Mouse (Mus musculus): Measurements from ENCODE around the gene Taar3. TPM values are rescaled to one million over a fixed set of nuclear protein-coding genes. Genes with fewer than 3 reads are reported as not detected.

Gene Taar3
- total and polyA plus RNA-seq, 2 experiments from 2014 or later, result not detected

- ATAC-seq (ENCODE audit: low FRiP score) (no peak), DNase-seq (ENCODE audit: low spot score) (no peak)
- Histone ChIP-seq H3K9ac (replicated peaks; ENCODE audit: low read length, poor library complexity, severe bottlenecking) (no peak overlapping the region), H3K27me3 (ENCODE audit: insufficient read depth, low read length) (no peaks in the 10 kb centered on the region), H3K27ac (ENCODE audit: low read depth, low read length) (no peak overlapping the region), H3K4me2 (ENCODE audit: low read depth, low read length, poor library complexity, severe bottlenecking) (no peak overlapping the region), H3K36me3 (ENCODE audit: insufficient read depth, low read length) (no peaks in the 10 kb centered on the region), H3K9me3 (ENCODE audit: low read length) (no peaks in the 10 kb centered on the region), H3K4me1 (ENCODE audit: insufficient read depth, low read length) (no peaks in the 10 kb centered on the region), H3K4me3 (ENCODE audit: low read depth, low read length) (no peak overlapping the region)
- 45% methylated on average over 4 of the region's 4 CpGs for WGBS
- TF ChIP-seq CTCF (IDR thresholded peaks at IDR 0.05), result no peak
Measured at GRCm38 (mm10) chr10:23937613-23938012, 11.7 kb upstream of the Taar3 start.

GRCm38 (mm10) chr10:23938312-23938711 is 11.0 kb upstream of the Taar3 start, which contains the start of gene Taar2:
TSS of gene Taar2 (plus strand) at chr10:23938572.
- DNase-seq (ENCODE audit: low spot score), result no peak
- Histone ChIP-seq H3K4me3 (ENCODE audit: low read depth, low read length) (no peak within 1 kb of the TSS), H3K9me3 (ENCODE audit: low read length) (no peaks in the 10 kb centered on the region), H3K36me3 (ENCODE audit: insufficient read depth, low read length) (no peaks in the 10 kb centered on the region), H3K4me1 (ENCODE audit: insufficient read depth, low read length) (no peaks in the 10 kb centered on the region), H3K27ac (ENCODE audit: low read depth, low read length) (no peak within 1 kb of the TSS), H3K9ac (replicated peaks; ENCODE audit: low read length, poor library complexity, severe bottlenecking) (no peak within 1 kb of the TSS), H3K27me3 (ENCODE audit: insufficient read depth, low read length) (no peaks in the 10 kb centered on the region), H3K4me2 (ENCODE audit: low read depth, low read length, poor library complexity, severe bottlenecking) (peak within 1 kb of the TSS; percentile 26)
- WGBS, result 35% methylated on average over 6 of the region's 6 CpGs
- TF ChIP-seq CTCF (IDR thresholded peaks at IDR 0.05), result no peak
- peak; percentile 15; the same call in 1 of the 2 replicates for ATAC-seq (ENCODE audit: low FRiP score)

GRCm38 (mm10) chr10:23942465-23942864 is 6.9 kb upstream of the Taar3 start:
- H3K4me3 ChIP-seq (ENCODE audit: low read depth, low read length), result no peak overlapping the region
- no peaks in the 10 kb centered on the region for H3K27me3 ChIP-seq (ENCODE audit: insufficient read depth, low read length)
- no peak for ATAC-seq (ENCODE audit: low FRiP score)
- WGBS, result 84% methylated on average over 5 of the region's 5 CpGs
- no peak overlapping the region for H3K27ac ChIP-seq (ENCODE audit: low read depth, low read length)
- peak; percentile 43 for TF ChIP-seq CTCF (IDR thresholded peaks at IDR 0.05)
- H3K36me3 ChIP-seq (ENCODE audit: insufficient read depth, low read length), result no peaks in the 10 kb centered on the region
- no peaks in the 10 kb centered on the region for H3K9me3 ChIP-seq (ENCODE audit: low read length)
- no peak overlapping the region for H3K4me2 ChIP-seq (ENCODE audit: low read depth, low read length, poor library complexity, severe bottlenecking)
- no peak overlapping the region for H3K9ac ChIP-seq (replicated peaks; ENCODE audit: low read length, poor library complexity, severe bottlenecking)
- H3K4me1 ChIP-seq (ENCODE audit: insufficient read depth, low read length), result no peaks in the 10 kb centered on the region
- no peak for DNase-seq (ENCODE audit: low spot score)

GRCm38 (mm10) chr10:23948026-23948425 is 1.3 kb upstream of the Taar3 start:
- TF ChIP-seq CTCF (IDR thresholded peaks at IDR 0.05), result no peak
- no peak for DNase-seq (ENCODE audit: low spot score)
- H3K27me3 ChIP-seq (ENCODE audit: insufficient read depth, low read length), result no peaks in the 10 kb centered on the region

GRCm38 (mm10) chr10:23951714-23952113 is 2.4 kb downstream of the Taar3 start:
- DNase-seq (ENCODE audit: low spot score), result peak; percentile 23
- H3K9ac ChIP-seq (replicated peaks; ENCODE audit: low read length, poor library complexity, severe bottlenecking), result no peak overlapping the region

More at GRCm38 (mm10) chr10:23948026-23948425, 1.3 kb upstream of the Taar3 start:
- no peak overlapping the region for H3K4me3 ChIP-seq (ENCODE audit: low read depth, low read length)
- WGBS, result 58% methylated on average over 7 of the region's 7 CpGs
- ATAC-seq (ENCODE audit: low FRiP score), result no peak
- H3K9ac ChIP-seq (replicated peaks; ENCODE audit: low read length, poor library complexity, severe bottlenecking), result no peak overlapping the region
- H3K36me3 ChIP-seq (ENCODE audit: insufficient read depth, low read length), result no peaks in the 10 kb centered on the region
- no peaks in the 10 kb centered on the region; the same call in 1 of the 2 replicates for H3K4me1 ChIP-seq (ENCODE audit: insufficient read depth, low read length)
- no peaks in the 10 kb centered on the region for H3K9me3 ChIP-seq (ENCODE audit: low read length)
- no peak overlapping the region for H3K27ac ChIP-seq (ENCODE audit: low read depth, low read length)
- H3K4me2 ChIP-seq (ENCODE audit: low read depth, low read length, poor library complexity, severe bottlenecking), result no peak overlapping the region

GRCm38 (mm10) chr10:23959071-23959470 is 9.7 kb downstream of the Taar3 start:
- Histone ChIP-seq H3K27me3 (ENCODE audit: insufficient read depth, low read length) (no peaks in the 10 kb centered on the region), H3K9me3 (ENCODE audit: low read length) (no peaks in the 10 kb centered on the region), H3K4me1 (ENCODE audit: insufficient read depth, low read length) (no peaks in the 10 kb centered on the region), H3K9ac (replicated peaks; ENCODE audit: low read length, poor library complexity, severe bottlenecking) (no peak overlapping the region), H3K36me3 (ENCODE audit: insufficient read depth, low read length) (no peaks in the 10 kb centered on the region), H3K4me2 (ENCODE audit: low read depth, low read length, poor library complexity, severe bottlenecking) (no peak overlapping the region), H3K27ac (ENCODE audit: low read depth, low read length) (no peak overlapping the region), H3K4me3 (ENCODE audit: low read depth, low read length) (no peak overlapping the region)
- no peak for DNase-seq (ENCODE audit: low spot score)
- WGBS, result 71% methylated on average over 3 of the region's 3 CpGs
- ATAC-seq (ENCODE audit: low FRiP score), result no peak
- no peak for TF ChIP-seq CTCF (IDR thresholded peaks at IDR 0.05)

More at GRCm38 (mm10) chr10:23951714-23952113, 2.4 kb downstream of the Taar3 start:
- no peaks in the 10 kb centered on the region for H3K9me3 ChIP-seq (ENCODE audit: low read length)
- H3K36me3 ChIP-seq (ENCODE audit: insufficient read depth, low read length), result no peaks in the 10 kb centered on the region
- 90% methylated on average over 6 of the region's 6 CpGs for WGBS
- ATAC-seq (ENCODE audit: low FRiP score), result no peak
- no peaks in the 10 kb centered on the region; the same call in 1 of the 2 replicates for H3K4me1 ChIP-seq (ENCODE audit: insufficient read depth, low read length)
- no peaks in the 10 kb centered on the region for H3K27me3 ChIP-seq (ENCODE audit: insufficient read depth, low read length)
- no peak overlapping the region for H3K4me3 ChIP-seq (ENCODE audit: low read depth, low read length)
- H3K27ac ChIP-seq (ENCODE audit: low read depth, low read length), result no peak overlapping the region
- no peak for TF ChIP-seq CTCF (IDR thresholded peaks at IDR 0.05)
- H3K4me2 ChIP-seq (ENCODE audit: low read depth, low read length, poor library complexity, severe bottlenecking), result no peak overlapping the region
